Mouse (Mus musculus) macrophage (primary cell): ENCODE data around the gene Car2. TPM values are rescaled to one million over a fixed set of nuclear protein-coding genes. Genes with fewer than 3 reads are reported as not detected.

Experiments used
- H3K27ac ChIP-seq: fragments of 350-480 bp; formaldehyde crosslinking; 2 replicates; pipeline ENCODE4 v1.9.0; 2021
- H3K36me3 ChIP-seq: fragments of 350-480 bp; formaldehyde crosslinking; 2 replicates; pipeline ENCODE4 v1.9.0; 2021; ENCODE audit errors: inconsistent target
- H3K4me3 ChIP-seq: fragments of 350-480 bp; formaldehyde crosslinking; 2 replicates; pipeline ENCODE4 v1.9.0; 2021; ENCODE audit errors: inconsistent target
- H3K79me2 ChIP-seq: fragments of 350-480 bp; formaldehyde crosslinking; 2 replicates; pipeline ENCODE4 v1.9.0; 2021; ENCODE audit errors: inconsistent target
- WGBS: methylation state at CpG from one replicate; pipeline ENCODE4 v1.1.7; 2026; ENCODE audit warnings: inconsistent platforms; ENCODE audit not compliant: missing documents; 5-methylcytosine and 5-hydroxymethylcytosine counted together
- polyA plus RNA-seq: library from polyadenylated mRNA; stranded (reverse); fragments of 250-400 nt; gene quantifications from 3 replicates; pipeline ENCODE4 v1.2.4, GENCODE M21; 2018; ENCODE audit warnings: inconsistent platforms

Car2 gene
- polyA plus RNA-seq, 1 experiment from 2014 or later = 0.23 TPM

DNA sequence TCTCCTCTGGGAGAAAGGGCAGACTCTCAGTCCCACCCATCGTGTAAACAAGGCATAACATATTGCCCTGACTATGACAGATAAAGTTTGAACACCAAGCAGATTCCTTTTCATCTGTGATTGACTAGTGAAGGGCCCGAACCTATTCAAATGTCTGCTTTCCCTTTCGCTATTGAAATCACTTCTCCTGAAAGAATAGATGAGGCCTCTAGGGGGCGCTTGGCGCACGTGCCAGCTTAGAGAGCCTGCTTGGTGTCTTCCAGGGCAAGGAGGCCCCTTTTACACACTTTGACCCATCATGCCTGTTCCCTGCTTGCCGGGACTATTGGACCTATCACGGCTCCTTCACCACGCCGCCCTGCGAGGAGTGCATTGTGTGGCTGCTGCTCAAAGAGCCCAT, 16.3 kb upstream of the Car2 start:
- no peaks in the 10 kb centered on the region for H3K79me2 ChIP-seq
- H3K4me3 ChIP-seq = peak overlapping the region; percentile 25
- H3K36me3 ChIP-seq = no peaks in the 10 kb centered on the region
- no peak overlapping the region for H3K27ac ChIP-seq
- 14% methylated on average over 11 of the region's 11 CpGs for WGBS

DNA sequence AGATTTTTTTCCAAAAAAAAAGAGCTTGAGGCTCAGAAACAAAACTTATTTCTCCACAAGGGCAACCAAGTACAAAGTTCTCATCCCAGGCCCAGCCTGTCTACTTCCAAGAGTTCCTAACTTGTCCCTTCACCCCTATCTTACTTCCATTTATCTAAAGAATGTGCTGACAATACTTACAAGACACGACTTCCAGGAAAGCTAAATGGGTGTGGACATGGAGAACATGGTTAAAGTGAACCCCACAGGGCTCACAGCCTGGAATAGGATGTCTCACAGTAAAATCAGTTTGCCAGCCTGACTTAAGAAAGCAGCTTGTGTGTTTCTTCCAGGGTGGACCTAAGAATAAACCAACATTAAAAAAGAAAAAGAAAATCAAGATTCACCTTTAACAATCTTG, 15.5 kb upstream of the Car2 start:
- WGBS = 58% methylated on average over 1 of the region's 1 CpGs

DNA sequence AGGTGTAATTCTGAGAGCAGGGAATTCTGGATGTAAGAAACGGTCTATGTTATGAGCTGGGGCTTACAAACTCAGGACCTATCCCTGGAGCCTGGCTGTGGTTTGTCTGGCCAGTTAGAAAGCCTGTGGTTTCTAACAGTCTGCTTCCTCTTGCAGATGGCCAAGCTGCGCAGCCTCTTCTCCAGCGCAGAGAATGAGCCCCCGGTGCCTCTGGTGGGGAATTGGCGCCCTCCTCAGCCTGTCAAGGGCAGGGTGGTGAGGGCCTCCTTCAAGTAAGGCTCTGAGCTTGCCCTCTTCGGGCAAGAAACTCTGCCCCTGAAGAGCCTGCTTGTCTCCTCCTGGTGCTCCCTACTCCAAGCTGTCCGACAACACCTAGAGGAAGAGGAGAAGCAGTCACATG, 14.7 kb upstream of the Car2 start:
- no peaks in the 10 kb centered on the region for H3K79me2 ChIP-seq
- H3K36me3 ChIP-seq = no peaks in the 10 kb centered on the region
- no peak overlapping the region for H3K4me3 ChIP-seq
- no peak overlapping the region for H3K27ac ChIP-seq
- 4% methylated on average over 7 of the region's 7 CpGs for WGBS

More for the DNA sequence above, 15.5 kb upstream of the Car2 start:
- no peak overlapping the region for H3K4me3 ChIP-seq
- H3K79me2 ChIP-seq = no peaks in the 10 kb centered on the region
- H3K36me3 ChIP-seq = no peaks in the 10 kb centered on the region
- H3K27ac ChIP-seq = no peak overlapping the region

DNA sequence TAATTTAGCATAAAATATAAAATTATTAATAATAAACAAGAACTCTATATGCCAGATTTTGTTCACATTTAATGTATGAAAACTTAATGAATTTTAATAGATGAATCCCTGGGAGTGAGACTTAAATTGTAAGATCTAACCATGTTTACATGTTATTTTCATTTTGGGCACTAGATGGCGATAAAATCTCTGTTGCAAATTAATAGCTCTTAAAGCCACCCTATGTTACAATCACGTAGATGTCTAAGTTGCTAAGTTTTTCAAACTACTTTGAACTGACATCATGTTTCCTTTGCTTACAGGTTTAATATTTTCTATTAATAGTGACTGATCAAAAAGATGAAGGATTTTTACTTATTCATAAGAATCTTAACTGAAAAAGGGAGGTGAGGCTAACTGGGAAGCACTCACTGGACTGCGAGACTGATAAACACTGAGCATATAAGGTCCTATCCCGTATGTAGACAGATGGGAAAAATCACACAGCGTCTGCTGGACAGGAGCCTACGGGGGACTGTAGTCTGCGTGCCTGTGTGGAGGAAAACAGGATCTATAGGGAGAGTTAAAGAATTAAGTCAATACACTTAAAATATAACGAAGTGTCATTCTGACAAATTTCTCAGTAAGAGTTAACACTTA, 11.6 kb upstream of the Car2 start:
- Histone ChIP-seq H3K79me2 (no peaks in the 10 kb centered on the region), H3K36me3 (no peaks in the 10 kb centered on the region), H3K27ac (no peak overlapping the region), H3K4me3 (no peak overlapping the region)
- WGBS = 53% methylated on average over 8 of the region's 8 CpGs

- H3K79me2 ChIP-seq = no peaks in the 10 kb centered on the region
- H3K27ac ChIP-seq = no peak overlapping the region
- H3K4me3 ChIP-seq = no peak overlapping the region
- WGBS = 82% methylated on average over 9 of the region's 9 CpGs
- H3K36me3 ChIP-seq = no peaks in the 10 kb centered on the region
Measured at GRCm38 (mm10) chr3:14876325-14876918, 9.7 kb upstream of the Car2 start.

DNA sequence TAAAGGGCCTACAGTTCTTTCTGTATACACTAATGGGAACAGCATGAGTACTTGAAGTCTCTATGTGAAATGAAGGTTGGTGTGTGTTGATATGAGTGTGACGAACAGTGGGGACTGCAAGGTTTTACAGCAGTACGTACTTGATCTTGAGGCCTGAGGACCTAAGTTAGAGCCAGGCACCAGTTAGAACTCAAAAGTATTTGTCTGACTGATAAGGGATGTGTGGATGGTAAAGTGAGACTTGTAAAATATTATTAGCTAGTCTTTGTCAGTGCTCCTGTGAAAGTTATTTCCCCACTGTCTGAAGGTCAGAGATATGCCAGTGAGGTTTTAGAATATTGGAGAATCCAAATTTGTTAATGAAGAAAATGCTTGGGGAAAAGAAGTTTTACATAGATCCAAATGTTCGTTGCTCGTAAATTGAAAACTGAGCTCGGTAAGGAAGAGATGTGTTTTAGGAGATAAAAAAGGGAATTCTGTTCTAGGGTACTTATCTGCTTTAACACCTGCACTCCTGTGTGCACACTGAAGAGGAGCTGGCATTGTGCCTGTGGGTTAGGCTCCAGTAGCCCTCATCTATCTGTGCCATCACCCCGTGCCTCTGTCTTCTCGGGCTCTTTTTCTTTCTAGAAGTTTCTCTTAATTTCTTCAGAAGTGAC, 8.7 kb upstream of the Car2 start:
- WGBS = 71% methylated on average over 7 of the region's 7 CpGs
- Histone ChIP-seq H3K79me2 (no peaks in the 10 kb centered on the region), H3K36me3 (no peaks in the 10 kb centered on the region), H3K4me3 (no peak overlapping the region), H3K27ac (no peak overlapping the region)

GRCm38 (mm10) chr3:14878749-14879223, 7.3 kb upstream of the Car2 start:
- WGBS = 42% methylated on average over 6 of the region's 6 CpGs

GRCm38 (mm10) chr3:14879293-14879692, 6.8 kb upstream of the Car2 start:
- H3K36me3 ChIP-seq = no peaks in the 10 kb centered on the region
- H3K79me2 ChIP-seq = no peaks in the 10 kb centered on the region
- no peak overlapping the region for H3K4me3 ChIP-seq
- no peak overlapping the region for H3K27ac ChIP-seq
- WGBS = 82% methylated on average over 3 of the region's 3 CpGs

More at GRCm38 (mm10) chr3:14878749-14879223, 7.3 kb upstream of the Car2 start:
- H3K79me2 ChIP-seq = no peaks in the 10 kb centered on the region
- no peaks in the 10 kb centered on the region for H3K36me3 ChIP-seq
- no peak overlapping the region for H3K4me3 ChIP-seq
- H3K27ac ChIP-seq = no peak overlapping the region

GRCm38 (mm10) chr3:14880277-14880676, 5.8 kb upstream of the Car2 start:
- no peak overlapping the region for H3K27ac ChIP-seq
- WGBS = 50% methylated on average over 2 of the region's 2 CpGs
- H3K36me3 ChIP-seq = no peaks in the 10 kb centered on the region
- H3K4me3 ChIP-seq = no peak overlapping the region
- no peaks in the 10 kb centered on the region for H3K79me2 ChIP-seq

DNA sequence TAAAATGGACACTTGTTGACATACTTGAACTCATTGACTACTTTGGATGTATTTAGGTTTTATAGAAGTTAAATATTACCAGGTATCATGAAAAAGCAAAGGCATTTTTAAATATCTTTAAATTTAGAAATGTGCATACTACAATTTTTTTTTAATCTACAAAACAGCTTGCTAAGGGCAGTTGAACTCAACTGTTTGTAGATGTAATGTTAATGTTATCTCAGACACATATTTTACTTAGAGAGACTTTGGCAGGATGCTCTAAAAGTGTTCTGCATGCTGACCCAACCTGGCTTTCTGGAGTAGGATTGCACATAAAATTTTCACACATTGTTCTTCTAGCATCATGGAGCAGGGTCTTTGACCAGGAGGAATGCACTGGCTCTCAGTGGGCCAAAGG, 4.1 kb upstream of the Car2 start:
- Histone ChIP-seq H3K79me2 (no peaks in the 10 kb centered on the region), H3K27ac (no peak overlapping the region), H3K4me3 (no peak overlapping the region), H3K36me3 (no peaks in the 10 kb centered on the region)

DNA sequence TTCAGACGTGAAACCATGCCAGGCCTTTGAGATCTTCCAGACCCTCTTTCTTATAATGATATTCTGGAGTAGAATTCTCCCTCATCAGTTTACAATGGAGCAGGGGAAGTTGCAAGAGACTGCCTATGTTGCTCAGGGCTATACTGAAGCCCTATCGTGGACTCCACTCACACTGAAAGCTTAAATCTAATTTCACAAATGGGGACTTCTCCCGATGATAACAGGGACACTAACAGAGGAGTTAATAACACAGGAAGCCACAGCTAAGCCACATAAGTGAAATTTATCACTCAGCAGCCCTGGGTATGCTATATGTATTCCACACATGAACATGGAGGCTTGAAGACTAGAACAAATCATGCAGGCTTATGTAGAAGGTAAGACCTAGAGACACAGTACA, 3.3 kb upstream of the Car2 start:
- Histone ChIP-seq H3K36me3 (no peaks in the 10 kb centered on the region), H3K27ac (no peak overlapping the region), H3K4me3 (no peak overlapping the region), H3K79me2 (no peaks in the 10 kb centered on the region)
- 41% methylated on average over 3 of the region's 3 CpGs for WGBS

- H3K4me3 ChIP-seq = no peak overlapping the region
- H3K36me3 ChIP-seq = no peaks in the 10 kb centered on the region
- H3K27ac ChIP-seq = no peak overlapping the region
- no peaks in the 10 kb centered on the region for H3K79me2 ChIP-seq
Measured at GRCm38 (mm10) chr3:14884826-14885225, 1.2 kb upstream of the Car2 start.

- no peaks in the 10 kb centered on the region for H3K79me2 ChIP-seq
- no peaks in the 10 kb centered on the region for H3K36me3 ChIP-seq
- WGBS = 19% methylated on average over 11 of the region's 11 CpGs
- H3K4me3 ChIP-seq = no peak overlapping the region
- no peak overlapping the region for H3K27ac ChIP-seq
Measured at GRCm38 (mm10) chr3:14887134-14887666, 1.1 kb downstream of the Car2 start.

GRCm38 (mm10) chr3:14887686-14888295, 1.7 kb downstream of the Car2 start:
- no peak overlapping the region for H3K4me3 ChIP-seq
- no peaks in the 10 kb centered on the region for H3K36me3 ChIP-seq
- 18% methylated on average over 10 of the region's 10 CpGs for WGBS
- H3K79me2 ChIP-seq = no peaks in the 10 kb centered on the region
- H3K27ac ChIP-seq = no peak overlapping the region

DNA sequence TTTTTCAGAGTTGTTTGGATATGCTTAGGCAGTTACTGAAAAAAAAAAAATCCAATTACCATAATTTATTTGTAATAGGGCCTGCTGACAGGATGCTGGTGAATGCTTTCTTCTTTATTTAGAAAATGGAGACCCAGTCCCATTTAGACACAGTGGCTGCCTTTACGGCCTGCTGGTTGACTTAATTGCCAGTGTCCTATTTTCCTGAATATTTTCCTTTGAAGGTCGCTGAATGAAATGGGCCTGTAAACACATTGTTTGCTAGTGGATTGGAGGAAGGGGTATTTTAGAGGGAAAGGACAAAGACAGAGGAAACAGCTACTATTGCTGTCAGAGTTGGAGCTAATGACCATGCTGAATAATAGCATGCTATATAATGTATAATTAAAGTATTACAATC, 2.5 kb downstream of the Car2 start:
- WGBS = 79% methylated on average over 2 of the region's 2 CpGs
- Histone ChIP-seq H3K36me3 (no peaks in the 10 kb centered on the region), H3K27ac (no peak overlapping the region), H3K4me3 (no peak overlapping the region), H3K79me2 (no peaks in the 10 kb centered on the region)
